Mouse (Mus musculus) mature B cell (primary cell): ENCODE measurements around the gene Map3k12.

ENCODE experiments used
- in situ Hi-C: fragments of 300-500 bp; cut with MboI; formaldehyde crosslinking; loops from 2 replicates; pipeline ENCODE4 v1.14.3; 2019

The Map3k12 gene

DNA sequence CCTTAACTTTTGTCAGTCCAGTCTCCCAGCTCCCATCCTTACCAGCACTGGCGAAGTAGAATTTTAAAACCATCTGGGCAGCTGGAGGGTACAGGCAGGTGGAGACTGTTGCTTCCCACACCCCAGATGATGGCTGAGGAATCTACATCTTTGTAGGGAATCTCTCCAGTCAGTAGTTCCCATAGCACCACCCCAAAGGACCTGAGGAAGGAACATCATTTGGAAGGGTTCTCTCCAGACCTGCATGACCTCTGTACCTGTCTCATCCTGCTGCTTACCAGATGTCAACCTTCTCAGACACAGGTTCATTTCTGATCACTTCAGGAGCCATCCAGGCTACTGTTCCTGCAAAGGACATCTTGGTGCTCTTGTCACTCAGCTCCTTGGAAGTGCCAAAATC is 13.4 kb downstream of the Map3k12 start, which contains the start of gene Gm10337:
Gene Gm10337, plus strand, starts transcription at position 276 of the 400 bp plus-strand sequence.
- in situ Hi-C loops = no loop called here

DNA sequence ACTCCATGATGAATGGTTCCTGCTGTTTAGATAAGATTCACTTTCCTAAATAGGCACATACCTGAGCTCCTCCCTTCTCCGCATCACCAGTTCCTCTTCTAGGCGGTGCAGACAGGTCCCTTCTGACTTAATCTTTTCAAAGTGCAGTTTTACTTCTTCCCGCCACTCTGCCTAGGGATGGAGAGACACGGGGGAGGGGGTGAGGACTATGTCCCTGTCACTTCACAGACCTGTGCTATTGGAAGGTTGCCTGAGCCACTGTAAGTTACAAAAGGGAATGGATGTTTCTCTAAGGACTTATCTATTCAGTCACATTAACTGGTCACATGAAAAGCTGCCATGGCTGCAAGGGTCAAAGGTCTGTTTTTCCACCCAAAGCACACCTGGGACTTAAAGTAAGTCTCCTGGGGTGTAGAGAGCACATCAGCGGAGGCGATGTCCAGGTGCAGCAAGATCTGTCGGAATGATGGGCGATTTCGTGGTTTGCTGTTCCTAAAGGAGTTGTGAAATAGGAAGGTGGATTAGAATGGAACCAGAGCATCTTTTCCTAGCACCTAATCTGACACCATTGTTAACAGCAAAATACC is 14.5 kb downstream of the Map3k12 start:
- in situ Hi-C loops = no loop called here

DNA sequence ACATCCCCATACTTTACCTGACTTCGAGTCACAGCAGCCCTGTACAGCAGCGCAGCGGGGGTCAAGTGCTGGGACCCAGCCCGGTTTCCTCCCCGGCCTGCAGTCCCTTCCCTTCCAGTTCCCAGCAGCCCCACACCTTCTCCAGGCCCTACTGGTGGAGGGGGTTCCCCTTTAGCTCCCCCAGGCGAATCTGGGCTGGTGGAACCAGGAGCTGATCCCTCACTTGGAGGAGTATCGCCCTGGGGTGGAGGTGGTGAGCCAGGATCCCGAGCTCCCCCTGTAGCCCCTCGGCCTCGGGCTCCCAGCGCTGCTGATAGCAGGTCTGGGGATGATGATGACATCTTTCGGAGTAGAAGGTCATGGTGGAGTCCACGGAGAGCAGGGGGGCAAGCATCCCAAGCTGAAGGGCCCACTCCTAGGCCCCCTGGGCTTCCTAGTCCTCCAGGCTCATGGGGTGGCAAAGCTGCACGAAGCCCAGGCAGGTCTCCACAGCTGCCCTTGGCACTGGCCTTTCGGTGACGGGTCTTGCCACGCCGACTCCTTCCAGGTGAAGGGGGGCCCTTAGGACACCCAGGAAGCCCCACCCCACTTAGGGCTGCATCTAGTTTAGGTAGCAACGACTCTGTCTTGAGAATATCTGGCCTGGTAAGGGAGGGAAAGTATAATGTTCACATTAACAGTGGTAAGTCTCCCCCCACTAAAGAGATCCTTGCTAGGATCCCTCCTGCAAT is 15.6 kb downstream of the Map3k12 start:
- in situ Hi-C loops = no loop called here

DNA sequence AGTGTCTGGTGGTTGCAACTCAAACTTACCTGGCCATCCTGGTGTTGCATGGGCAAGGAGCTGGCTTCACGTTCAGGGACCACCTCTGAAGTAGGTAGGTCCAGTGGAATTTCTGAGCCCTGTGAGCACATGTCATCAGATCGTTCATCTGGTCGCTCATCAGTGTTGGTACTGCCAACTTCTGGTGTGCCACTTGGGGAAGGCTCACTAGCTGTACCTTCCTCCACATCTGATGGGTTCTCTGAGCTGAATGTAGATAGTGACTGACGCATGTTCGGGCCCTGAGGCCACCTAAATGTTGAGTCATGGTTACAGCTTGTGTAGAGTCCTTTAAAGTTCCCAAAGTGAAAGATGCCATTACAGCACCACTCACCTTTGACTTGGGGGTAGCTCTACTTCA is 16.4 kb downstream of the Map3k12 start:
- in situ Hi-C loops = no loop called here

DNA sequence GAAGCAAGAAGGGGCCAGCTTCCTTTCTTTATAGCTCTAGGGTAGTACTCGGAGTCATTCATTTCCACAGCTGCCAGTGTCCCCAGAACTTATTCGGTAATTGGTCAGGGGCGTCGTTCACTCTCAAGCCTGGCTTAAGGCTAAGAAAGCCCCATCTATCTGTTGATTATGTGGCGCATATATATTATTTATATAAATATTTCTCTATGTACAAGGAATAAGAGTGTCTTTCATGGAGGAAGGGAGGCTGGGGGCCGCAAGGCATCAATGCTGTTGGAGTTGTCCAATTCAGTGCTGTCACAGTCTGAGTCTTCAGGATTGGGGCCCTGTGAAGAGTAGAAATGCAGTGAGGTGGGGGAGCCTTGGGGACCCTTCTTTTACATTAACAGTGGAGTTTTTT is 17.0 kb downstream of the Map3k12 start:
- in situ Hi-C loops = no loop called here

DNA sequence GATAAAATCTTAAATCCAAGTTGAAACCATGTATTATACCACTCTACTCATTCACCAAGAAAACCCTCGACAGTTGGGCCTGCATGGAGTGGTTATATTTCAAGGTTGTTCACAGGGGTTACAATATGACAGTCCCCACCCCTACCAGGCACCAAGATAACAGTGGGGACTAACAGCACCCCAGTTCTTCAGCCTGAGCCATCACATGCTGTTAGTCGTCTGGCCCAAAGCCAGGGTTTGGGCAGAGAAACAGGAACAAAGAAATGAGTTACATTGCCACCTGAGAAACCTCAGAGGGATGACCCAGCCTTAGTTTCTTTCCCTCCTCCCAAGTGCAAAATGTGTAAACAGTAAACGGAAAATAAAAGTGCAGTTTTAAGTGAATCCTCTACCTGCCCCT is 17.5 kb downstream of the Map3k12 start:
- in situ Hi-C loops = no loop called here

DNA sequence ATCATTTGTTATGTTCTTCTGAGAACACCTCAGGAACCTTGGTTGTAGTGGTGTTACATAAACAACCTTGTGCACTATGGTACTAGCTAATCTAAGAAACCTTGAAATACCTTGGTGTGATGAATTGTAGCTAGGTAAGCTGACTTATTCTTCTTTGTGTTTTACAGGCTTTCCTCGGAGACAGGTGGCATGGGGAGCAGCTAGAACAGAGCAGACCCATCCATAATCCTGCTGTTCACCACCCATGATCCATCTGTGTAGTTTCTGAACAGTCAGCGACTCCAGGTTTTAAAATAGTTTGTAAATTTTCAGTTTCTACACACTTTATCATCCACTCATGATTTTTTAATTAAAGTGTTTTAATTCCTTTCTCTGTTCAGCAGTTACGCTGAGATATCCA is 18.5 kb downstream of the Map3k12 start:
- in situ Hi-C loops = no loop called here

DNA sequence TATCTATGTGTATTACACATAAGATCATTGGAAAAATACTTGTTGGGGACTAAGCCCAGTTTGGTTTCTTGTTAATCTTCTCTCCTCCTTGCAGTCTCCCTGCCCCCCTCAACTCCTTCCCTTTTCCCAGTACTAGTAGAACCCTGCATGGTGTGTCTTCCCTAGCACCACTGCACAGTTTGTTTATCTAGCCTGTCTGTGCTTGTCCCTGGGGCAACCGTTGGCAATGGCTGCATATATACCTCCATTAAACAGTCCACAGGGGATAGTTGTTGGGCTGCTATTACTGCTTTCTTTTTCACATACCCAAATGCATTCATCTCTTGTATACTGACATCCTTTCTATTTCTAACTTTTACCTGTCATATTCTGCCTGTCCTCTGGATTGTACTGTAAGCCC is 29.2 kb downstream of the Map3k12 start:
- in situ Hi-C loops = no loop called here

DNA sequence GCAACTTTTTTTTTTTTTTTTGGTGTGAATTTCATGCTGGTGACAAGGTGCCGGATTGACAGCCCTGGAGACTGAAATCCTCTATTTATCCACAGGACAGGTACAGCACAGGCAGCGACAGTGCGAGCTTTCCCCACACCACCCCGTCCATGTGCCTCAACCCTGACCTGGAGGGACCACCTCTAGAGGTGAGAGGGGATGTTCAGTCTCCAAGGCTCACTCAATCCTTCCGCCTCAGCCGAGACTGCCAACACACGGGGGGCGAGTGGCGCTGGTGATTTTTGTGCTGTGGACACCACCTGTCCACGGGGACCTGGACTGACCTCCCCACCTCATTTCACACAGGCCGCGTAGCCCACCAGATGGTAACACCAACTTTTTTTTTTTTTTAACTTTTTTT is 31.0 kb downstream of the Map3k12 start:
- in situ Hi-C loops = no loop called here

DNA sequence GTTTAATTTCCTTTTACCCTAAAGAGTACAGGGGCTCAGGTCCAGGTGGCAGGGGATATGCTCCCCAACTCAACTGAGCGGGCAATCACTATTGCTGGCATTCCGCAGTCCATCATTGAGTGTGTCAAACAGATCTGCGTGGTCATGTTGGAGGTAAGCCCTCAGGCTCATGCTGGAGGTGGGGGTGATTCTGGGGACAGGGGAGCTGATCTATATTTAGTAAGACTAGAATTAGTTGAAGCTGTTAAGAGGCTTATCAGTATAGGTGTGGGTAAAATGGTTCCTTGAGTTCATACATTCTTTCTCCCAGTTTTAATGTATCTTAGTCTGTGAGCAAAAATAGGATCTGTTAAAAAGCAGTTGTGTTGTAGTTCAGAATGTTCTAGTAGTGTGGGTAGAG is 33.7 kb downstream of the Map3k12 start:
- in situ Hi-C loops = no loop called here

DNA sequence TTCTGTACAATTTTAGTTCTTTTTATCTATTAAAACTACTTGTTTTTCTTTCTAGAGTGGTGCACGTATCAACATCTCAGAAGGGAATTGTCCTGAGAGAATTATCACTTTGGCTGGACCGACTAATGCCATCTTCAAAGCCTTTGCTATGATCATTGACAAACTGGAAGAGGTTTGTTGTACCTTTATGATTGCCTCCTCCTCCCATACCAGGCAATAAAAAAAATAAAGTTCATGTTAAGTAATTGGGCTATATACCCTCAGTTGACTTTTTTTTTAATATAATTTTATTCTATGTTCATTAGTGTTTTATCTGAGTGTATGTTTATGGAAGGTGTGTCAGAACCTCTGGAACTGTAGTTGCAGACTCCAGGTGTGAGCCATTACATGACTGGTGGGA is 42.3 kb downstream of the Map3k12 start:
- in situ Hi-C loops = no loop called here

DNA sequence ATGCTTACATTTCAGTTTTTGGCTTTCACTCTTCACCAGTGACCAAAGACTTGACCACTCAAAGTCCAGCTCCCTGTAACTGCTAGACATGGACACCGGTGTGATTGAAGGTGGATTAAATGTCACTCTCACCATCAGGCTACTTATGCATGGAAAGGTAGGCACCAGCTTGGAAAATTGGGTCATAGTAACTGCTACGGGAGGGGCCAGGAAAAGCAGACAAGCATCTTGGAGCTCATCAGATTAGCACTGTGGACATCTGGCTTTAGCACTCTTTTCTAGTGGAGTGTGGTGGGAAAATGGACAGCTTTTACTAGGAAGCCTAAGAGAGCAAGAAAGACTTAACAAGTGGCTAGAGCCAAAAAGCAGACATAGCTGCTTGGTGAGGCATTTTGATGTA is 43.6 kb downstream of the Map3k12 start:
- in situ Hi-C loops = no loop called here

DNA sequence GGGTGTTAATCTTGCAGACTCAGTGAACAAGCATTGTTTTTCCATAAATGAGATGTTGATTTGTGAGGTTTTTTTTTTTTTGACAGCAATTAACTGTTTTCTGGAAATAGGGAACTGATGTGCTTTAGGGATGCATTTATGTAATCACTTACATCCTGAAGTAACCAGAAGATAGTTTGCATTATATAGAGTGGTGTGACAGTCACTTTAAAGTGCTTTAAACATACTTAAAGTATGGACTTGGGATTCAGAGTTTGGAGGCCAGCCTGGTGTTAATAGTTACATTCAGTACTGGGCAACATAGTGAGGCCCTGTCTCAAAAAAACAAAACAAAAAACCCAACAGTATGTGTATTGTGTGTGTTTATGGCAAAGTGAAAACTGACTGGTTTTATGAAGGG is 45.1 kb downstream of the Map3k12 start:
- in situ Hi-C loops = no loop called here

DNA sequence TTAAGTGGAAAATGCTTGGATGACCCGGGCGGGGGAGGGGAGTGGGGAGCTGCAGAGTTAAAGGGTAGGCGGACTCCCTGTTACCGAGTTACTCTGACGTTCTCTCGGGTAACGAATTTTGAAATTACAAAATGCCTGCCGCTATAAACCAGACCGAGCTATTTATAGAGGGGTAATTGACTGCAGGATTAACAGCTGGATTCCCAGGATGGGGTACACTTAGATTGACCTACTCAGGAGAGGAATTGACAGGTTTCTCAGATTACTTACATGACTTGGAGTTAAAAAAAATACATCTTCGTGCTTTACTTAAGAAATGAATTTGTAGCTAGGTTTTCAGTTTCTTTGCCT is 45.6 kb downstream of the Map3k12 start:
- in situ Hi-C loops = no loop called here

DNA sequence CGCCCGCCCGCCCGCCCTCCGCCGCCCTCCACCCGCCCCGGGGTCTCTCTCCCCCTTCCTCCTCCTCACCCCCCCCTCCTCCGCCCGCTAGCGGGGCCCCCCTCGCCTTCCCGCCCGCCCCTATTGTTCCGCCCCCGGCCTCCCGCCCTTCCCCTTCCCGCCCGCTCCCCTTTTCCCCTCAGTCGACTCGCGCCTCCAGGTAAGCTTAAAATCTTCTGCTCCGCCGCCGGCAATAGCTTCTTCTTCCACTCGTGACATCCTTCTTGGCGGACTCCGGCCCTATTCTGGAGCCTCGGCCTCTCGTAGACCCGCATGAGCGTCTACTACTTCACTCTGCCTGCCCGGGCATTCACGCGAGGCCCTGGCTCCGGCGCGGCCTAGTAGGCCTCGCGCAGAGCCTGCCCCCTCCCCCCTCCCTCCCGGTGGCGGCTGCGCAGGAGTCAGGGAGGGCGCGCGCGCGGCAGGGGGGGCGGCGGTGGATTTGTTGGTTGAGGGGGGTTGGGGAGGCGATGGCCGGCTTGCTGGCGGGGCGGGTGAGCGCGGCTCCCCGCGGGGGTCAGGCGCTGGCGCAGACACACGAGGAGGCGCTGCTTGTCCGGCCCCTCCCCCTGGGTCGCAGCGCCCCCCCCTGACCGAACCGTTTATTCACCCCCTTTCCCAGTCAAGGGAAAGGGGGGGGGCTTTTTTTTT is 46.1 kb downstream of the Map3k12 start:
- in situ Hi-C loops = no loop called here

DNA sequence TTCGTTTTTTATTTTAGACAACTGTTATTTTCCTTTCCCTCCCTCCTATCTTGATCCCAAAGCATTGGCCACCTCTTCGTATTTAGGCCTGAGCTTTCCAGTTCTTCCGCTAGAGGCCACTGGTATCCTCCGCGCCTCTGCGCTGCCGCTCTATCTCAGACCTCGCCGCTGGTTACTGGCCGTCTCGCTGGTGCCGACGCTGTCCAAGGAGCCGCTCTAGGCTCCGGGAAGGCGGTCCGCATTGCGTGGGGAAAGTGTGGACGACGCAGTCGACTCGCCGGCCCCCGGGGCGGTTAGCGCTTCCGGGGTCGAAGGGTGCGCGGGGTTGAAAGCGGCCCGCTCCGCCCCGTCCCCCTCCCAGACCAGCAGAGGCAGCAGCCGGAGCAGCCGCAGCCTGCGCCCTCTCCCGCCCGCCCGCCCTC is 46.7 kb downstream of the Map3k12 start, which contains the start of gene Pcbp2:
Gene Pcbp2, plus strand, starts transcription at position 357 of the 422 bp plus-strand sequence.
- in situ Hi-C loops = no loop called here

DNA sequence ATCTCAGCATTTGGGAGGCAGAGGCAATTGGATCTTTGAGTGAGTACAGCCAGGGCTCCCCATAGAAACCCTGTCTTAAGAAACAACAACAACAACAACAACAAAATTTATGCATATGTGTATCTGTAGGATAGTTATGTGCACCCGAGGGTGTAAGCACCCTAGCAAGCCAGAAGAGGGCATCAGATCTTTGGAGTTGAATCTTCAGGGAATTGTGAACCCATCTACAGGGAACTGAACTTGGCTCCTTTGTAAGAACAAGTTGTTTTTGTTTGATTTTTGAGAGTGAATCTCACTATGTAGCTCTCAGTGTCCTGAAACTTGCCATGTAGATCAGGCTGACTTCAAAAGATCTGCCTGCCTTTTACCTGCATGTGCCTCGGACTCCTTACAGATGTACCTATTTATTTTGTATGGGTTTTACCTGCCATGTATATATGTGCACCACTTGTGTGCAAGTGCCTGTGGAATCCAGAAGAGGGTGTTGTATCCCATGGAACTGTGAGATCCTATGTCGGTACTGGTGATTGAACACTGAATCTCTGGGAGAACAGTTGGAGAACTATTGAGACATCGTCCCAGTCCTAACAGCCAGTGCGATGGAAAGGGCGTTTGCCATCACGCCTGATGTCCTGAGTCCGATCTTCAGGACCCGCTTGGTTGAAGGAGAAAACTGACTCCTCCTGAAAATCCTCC is 48.0 kb downstream of the Map3k12 start:
- in situ Hi-C loops = no loop called here

DNA sequence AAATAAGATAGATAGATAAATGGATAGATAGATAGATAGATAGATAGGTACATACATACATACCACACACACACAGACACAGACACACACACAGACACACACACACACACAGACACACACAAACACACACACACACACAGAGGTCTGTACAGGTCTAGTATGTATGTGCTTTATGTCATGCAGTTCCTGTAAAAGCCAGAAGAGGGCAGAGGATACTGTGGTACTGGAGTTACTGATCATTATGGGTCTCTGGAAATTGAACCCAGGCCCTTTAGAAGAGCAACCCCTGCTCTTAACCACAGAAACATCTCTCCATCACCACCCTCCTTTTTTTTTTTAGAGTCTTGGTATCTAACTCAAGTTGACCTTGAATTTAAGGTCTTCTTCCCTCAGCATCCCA is 53.2 kb downstream of the Map3k12 start:
- in situ Hi-C loops = loop anchor here (5.0 kb wide), 1 partner anchor 64 kb away; no protein-coding TSS in a partner anchor

DNA sequence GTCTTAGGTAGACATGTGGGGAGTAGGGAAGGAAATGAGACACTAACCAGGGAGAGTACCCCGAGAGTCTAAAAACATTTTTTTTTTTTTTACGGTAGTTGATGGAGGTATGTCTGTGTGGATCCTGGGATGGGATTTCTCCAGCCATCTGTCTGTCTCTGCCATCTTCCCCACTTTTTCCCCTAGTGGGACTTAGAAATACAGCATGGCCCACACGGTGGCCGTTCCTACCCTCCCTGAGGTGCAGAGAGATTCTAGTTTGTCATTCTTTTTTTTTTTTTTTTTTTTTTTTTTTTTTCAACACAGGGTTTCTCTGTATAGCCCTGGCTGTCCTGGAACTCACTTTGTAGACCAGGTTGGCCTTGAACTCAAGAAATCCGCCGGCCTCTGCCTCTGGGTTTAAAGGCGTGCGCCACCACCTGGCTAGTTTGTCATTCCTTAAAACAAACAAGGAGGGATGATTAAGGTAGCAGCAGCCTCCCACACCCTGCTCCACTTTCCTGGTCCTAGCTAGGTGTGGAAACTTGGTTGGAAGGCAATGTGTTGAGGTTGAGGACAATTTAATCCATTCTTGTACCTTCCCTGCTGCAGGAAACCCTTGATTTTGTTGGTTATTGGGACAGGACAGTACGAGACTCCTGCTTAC is 55.3 kb downstream of the Map3k12 start:
- in situ Hi-C loops = loop anchor here (5.0 kb wide), 1 partner anchor 66 kb away; no protein-coding TSS in a partner anchor

DNA sequence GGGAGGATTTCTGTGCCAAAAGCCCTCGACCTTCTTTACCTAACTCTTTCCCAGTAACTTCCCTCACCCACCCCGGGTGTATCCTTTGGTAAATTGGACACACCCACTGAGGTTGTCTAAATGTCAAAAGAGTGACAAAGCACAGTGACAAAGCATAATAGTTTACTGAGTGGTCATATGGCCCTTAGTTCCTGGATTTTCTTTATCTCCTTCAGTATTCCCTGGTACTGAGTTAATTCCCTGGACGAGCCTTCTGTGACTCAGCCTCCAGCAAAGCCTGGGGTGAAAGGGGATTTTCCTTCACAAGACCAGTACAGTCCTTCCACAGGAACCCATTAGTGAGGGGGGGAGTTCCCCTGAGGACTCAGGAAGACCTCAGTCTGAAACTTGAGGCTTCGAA is 55.9 kb downstream of the Map3k12 start:
- in situ Hi-C loops = loop anchor here (5.0 kb wide), 1 partner anchor 66 kb away; no protein-coding TSS in a partner anchor

DNA sequence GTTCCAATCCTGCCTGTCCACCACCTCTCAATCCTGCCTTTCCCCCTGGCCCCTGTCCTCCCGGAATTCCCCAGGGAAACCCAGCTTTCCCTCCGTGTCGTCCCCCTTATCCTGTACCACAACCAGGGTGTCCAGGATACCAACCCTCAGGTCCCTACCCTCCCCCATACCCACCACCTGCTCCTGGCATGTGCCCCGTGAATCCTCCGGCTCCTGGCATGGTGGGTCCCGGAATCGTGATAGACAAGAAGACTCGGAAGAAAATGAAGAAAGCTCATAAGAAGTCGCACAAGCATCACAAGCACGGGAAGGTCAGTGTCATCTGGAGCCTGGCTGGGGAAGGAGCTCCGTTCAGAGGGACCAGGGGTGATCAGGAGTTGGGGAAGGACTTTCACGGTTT is 56.5 kb downstream of the Map3k12 start:
- in situ Hi-C loops = loop anchor here (5.0 kb wide), 1 partner anchor 67 kb away; no protein-coding TSS in a partner anchor

DNA sequence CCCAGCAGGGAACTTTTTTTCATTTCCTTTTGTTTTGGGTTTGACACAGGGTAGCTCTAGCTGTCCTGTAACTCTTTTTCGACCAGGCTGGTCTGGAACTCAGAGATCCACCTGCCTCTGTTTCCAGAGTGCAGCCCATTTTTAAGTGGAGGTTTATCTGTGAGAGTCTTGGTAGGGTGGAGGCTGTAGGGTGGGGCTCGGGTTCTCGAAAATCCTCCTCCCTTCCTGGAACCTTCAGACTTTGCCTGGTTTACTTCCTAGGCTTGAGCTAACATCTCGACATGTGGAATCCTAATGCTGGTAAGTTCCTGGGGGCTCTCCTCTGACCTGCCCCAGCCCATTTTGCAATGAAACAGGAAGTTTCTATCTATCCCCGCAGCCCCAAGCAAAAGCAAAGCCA is 57.0 kb downstream of the Map3k12 start:
- in situ Hi-C loops = loop anchor here (5.0 kb wide), 1 partner anchor 67 kb away; no protein-coding TSS in a partner anchor
